17 mouse cellular contexts compared by ENCODE assay signal in the genomic region with DNA sequence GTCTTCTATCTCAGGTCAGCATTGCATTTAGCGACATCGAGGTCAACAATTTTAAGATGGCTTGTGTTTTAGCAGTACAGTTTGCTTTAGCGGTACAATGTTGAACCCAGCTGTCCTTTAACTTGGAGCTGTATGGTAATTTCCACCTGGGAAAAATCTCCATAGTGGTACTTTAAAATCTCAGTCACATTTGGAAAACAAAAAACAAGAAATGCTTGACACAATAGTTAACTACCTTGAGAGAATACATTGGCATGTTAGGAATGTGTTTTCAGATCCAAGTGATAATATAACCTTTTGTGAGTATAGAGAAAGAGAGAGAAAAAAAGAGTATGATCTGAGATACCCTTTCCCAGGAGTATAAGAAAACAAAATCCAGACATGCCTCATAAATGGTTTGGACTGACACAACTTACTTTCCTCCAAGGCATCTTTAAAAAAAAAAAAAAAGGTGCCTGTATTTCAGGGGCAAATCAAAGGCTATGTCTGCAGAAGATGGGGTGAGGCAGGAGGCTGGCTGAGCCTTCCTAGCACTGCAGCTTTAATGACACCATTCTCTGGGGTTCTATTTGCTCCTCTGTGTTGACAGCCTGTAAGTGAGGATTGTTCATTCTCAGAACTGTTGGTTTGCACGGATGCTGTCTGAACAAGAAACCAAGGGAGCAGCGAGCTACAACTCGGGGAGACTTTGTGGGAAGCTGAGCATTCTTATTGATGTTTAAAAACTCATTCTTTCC.
"Had no signal": no experiment of that assay in that cellular context is flagged by ENCODE, and none has a peak within 500 bp of the region (broad histone marks: within the 10 kb centered on the region; RNA-seq: fewer than 3 reads in every experiment).

No protein-coding gene starts in this region.

- H3K27ac ChIP-seq: lung, embryonic 15.5 days; macrophage; midbrain, embryonic 12.5 days; midbrain, embryonic 15.5 days; neural tube, embryonic 12.5 days had no signal

- H3K9ac ChIP-seq: liver, postnatal 0 days; lung, embryonic 15.5 days; midbrain, embryonic 12.5 days; midbrain, embryonic 15.5 days; neural tube, embryonic 12.5 days had no signal

- H3K36me3 ChIP-seq: lung, embryonic 15.5 days; midbrain, embryonic 12.5 days; midbrain, embryonic 15.5 days; neural tube, embryonic 12.5 days had no signal

- H3K9me3 ChIP-seq: lung, embryonic 15.5 days; midbrain, embryonic 12.5 days; midbrain, embryonic 15.5 days; neural tube, embryonic 12.5 days had no signal

- H3K4me2 ChIP-seq: lung, embryonic 15.5 days; midbrain, embryonic 12.5 days; midbrain, embryonic 15.5 days; neural tube, embryonic 12.5 days had no signal

- H3K4me3 ChIP-seq: lung, embryonic 15.5 days; megakaryocyte, embryonic 14.5 days; midbrain, embryonic 12.5 days; midbrain, embryonic 15.5 days; neural tube, embryonic 12.5 days had no signal

- H3K27me3 ChIP-seq: lung, embryonic 15.5 days; megakaryocyte, embryonic 14.5 days; midbrain, embryonic 12.5 days; midbrain, embryonic 15.5 days; neural tube, embryonic 12.5 days had no signal

- DNase-seq: liver, postnatal 0 days; lung, adult 2 months; lung, postnatal 14 days; lung, postnatal 36 days; right cerebral cortex, postnatal 25 days; right cerebral cortex, postnatal 4 days; spleen, adult 18-20 months; thymus, adult 18-20 months; thymus, postnatal 14 days; thymus, postnatal 36 days had no signal

- H3K4me1 ChIP-seq: lung, embryonic 15.5 days; megakaryocyte, embryonic 14.5 days; midbrain, embryonic 12.5 days; neural tube, embryonic 12.5 days had no signal

- ATAC-seq: liver, postnatal 0 days; lung, postnatal 0 days; midbrain, embryonic 15.5 days had no signal
